Mouse (Mus musculus) urinary bladder, adult 2 months (tissue): Measurements from ENCODE around the gene Auts2. TPM values are rescaled to one million over a fixed set of nuclear protein-coding genes. Genes with fewer than 3 reads are reported as not detected.

Experiments
- DNase-seq: peaks from one replicate; pipeline ENCODE4 v3.0.0; 2022; ENCODE audit warnings: low spot score
- polyA plus RNA-seq: library from polyadenylated mRNA; depleted of rRNA; stranded (reverse); fragments of >200 nt; gene quantifications from 2 replicates; pipeline ENCODE4 v1.2.3, GENCODE M21; 2012

The Auts2 gene
- polyA plus RNA-seq, 1 experiment: 15.1 TPM

DNA sequence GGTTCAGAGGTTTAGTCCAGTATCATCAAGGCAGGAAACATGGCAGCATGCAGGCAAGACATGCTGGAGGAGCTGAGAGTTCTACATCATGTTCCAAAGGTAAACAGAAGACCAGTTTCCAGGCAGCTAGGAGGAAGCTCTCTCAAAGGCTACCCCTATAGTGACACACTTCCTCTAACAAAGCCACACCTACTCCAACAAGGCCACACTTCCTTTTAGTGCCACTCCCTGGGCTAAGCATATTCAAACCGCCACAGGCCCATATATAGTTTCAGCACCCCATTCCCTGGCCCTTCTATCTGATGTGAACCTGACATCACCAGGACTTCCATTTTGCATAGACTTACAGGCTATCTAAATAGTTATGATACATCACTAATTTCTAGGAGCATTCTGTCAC lies 863.6 kb downstream of the Auts2 start:
- DNase-seq: no peak

DNA sequence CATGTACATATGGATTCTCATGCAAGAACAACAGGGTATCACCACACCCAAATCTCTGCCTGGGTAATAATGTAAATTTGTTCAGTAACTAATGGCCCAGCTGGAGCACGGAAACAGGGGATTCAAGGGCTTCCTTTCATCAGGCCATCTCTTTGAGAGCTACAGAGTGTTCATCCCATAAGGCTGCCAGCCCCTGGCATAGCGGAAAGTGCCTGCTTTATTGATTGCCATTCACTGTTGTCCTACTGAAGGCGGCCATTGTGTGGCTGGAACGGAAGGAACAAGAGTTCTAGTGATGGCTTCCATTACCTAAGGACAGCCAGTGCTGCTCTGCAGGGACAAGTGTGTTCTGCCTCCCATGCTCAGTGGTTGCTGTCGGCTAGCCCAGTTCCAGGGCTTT lies 865.6 kb downstream of the Auts2 start:
- no peak for DNase-seq

DNA sequence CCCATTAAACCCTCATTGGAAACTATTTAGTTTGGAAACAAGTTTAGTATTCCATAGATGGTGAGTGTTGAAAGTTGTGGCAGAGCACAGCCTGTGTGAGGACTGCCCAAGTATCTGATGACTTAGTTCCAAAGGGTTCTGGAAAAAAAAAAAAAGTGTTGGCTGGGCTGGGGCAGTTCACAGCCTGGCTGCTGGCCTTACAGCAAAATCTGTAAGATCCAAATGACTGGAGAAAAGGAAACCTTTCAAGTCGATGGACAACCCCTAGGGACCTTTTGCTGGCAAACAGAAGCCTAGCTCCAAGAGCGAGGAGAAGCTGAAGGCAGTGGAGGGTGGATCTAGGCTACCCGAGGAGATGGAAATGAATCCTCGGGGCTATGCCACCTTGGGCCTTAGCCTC lies 869.4 kb downstream of the Auts2 start:
- no peak for DNase-seq

DNA sequence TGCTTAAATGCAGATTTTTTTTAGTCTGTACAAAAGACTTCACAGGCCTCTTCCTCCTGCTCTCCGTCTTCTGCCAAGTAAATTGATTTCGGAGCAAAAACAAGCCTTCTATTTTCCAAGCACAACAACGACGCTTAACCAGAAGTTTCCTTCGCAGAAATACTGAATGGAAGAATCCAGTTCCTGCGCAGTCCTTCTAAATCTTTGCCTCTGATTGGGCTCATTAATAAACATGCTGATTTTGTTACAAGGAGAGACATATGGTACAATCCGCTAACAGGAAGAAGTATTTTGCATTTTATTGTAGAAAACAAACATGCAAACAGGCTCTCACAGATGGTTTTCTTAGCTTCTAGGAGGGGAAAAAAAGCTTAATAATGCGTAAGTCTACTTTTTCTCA lies 878.1 kb downstream of the Auts2 start:
- no peak for DNase-seq

DNA sequence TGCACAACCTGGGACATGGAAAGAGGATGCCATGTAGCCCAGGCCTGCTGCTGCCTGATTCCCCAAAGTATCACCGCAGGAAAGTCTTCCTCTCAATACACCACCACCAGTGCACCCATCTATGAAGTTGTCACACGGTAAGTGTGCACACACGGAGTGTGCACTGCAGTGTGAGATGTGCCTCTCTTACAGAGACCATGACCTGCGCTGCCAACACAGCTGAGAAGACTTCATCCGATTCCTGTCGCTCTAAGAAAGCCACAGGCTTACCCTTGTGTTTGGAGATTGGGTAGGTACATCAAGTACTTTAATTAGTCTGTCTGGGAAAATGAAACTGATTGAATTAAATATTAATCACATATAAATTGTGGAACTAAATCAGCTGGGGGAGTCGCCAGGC lies 878.5 kb downstream of the Auts2 start:
- DNase-seq: no peak

DNA sequence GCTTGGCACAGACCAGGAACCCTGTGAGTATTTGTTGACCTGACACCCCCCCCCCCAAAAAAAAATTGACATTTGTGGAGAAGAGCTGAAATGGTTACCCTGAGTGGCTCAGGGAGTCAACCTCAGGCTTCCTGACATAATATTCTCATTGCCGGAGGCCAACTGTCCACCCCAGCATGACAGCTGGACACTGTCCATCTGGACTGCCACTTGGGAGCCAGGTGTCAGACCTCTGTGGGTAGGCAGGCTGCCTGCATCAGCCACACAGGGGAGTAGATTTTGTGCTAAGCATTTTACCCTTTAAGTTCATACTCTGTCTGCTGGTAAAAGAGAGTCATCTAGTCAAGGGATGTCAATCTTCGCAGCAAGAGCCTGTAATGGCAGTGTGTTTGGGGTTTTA lies 880.5 kb downstream of the Auts2 start:
- no peak for DNase-seq

DNA sequence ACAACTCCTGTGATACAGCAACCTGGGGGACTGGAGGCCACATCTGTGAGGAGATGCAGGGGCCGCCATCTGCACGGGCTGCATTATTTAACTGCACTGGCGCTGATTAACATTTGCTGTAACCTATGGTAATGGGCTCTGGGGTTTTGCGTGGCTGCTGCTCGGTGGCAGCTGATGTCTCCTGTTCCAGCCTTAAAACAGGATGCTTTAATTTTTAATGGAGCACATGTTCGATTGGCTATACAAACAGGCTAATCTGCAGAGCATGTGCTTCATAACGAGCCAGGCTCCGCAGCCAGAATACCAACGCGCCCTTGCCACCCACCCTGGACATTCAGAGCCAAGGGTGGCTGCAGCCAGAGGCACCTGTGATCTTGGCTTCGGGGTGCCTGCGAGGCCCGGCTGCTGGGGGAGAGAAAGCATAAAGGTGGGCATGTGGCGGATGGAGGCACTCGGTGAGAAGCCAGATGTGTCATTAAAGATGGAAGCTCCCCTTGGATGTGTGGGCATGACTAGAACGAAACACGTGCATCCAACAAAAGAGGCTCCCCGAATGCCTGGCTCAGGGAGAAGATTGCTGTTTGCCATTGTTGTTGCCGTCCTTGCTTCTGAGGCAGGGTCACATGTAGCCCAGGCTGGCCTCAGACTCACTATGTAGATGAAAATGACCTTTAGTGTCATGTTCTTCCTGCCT lies 884.2 kb downstream of the Auts2 start:
- DNase-seq: no peak

DNA sequence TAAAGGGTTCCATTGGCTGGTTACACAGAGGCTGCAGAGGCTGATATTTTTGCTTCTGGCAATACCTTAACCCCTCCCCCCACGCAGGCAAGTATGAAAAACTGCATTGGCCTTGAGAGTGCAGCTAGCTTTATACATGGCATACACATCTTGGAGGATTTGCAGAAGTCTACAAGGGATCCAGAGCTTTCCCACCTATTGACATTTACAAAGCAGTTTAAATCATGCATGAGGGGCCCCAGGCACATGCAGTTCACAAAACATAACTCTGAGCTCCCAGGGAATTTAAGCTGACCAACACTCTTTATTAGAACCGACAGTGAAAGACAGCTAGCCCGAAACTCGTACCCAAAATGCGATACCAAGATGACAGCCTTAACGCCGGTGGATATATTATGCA lies 888.9 kb downstream of the Auts2 start:
- no peak for DNase-seq

DNA sequence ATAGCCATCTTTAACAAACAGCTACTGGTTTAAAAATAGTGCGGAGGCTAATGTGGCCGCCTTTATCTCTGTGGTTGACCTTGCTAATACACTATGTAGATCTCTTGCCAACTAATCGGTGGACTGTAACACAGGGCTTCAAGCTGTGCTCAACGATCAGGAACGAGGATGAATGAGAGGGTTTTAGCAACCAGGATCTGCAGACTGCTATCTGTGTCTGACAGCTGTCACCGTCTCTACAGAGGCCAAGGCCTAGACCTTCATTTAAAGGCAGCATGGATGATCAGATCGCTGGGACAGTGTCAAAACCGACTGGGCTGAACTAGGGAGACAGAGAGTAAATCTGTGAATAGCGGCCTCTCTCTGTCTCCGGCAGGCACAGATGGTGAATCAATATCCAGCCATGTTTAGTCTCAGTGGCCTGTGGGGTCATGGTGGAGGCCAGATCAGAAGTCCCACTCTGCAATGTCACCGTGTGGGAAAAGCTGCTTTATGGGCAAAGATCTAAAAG lies 892.7 kb downstream of the Auts2 start:
- DNase-seq: no peak

DNA sequence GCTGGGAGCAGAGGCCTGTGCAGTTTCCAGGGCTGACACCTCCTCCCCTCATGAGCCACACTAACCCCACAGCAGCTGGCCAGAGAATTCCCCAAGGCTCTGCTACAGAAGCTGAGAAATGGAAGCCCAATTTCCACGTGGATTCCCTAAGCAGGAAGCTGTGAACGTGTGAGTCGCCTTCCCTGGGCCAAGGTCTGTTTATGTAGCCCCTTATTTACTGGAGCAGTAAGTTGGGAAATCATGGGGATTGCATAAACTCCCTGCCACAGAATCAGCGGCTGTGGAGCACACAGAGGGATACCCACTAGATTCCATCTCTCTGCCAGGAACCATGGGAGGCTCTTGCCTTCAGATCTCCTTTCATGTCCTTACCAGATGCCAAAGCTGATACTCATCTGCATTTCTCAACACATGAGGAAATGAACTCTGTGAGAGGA lies 895.4 kb downstream of the Auts2 start:
- DNase-seq: no peak

DNA sequence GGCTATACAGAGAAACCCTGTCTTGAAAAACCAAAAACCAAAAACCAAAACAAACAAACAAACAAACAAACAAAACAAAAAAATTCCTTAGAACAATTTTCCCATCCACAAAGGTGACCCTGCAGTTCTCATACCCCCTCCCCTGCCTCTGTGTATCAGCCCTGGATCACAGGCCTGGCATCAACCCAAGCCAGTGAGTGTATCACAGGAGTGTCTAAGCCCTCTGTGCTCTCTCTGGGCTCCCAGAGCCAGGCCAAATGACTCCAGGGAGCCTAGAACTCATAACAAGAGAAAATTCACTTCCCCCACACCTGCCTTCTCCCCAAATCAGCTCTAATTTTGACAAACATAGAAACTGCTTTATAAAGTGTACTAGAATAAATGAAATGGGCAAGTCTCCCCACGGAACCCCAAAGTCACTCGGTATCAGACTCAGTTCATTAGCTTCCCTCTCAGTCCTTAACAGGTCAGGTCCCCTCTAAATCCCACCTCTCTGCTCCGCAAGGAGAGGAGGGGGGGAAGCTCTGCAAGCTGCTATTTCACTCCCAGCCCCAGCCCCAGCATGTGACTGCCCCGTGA lies 896.0 kb downstream of the Auts2 start:
- no peak for DNase-seq

DNA sequence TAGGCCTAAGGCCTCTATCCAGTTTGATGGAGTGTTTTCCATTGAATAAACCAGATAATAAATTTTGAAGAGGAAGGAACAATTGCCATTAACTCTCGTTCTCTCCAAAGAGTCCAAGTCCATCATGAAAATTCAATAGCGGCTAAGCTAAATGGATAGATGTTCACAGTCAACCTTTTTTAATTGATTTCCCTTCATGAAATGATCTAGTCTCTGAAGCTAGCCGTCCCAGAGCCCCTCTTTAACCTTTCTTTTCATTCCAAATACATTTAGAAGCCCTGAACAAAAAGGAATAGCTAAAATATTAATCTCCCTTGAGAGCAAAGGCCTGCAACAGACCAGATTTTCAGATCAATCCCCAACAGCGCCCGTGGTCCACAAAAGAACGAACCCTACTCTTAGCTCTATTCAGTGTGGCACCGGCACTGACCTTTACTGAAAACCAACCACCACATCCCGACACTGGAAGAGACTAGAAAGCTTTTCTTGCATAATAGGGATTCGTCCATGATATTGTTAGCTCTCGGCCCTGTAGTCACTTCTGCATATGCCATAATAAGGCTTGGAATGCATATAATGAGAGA lies 896.9 kb downstream of the Auts2 start:
- no peak for DNase-seq

DNA sequence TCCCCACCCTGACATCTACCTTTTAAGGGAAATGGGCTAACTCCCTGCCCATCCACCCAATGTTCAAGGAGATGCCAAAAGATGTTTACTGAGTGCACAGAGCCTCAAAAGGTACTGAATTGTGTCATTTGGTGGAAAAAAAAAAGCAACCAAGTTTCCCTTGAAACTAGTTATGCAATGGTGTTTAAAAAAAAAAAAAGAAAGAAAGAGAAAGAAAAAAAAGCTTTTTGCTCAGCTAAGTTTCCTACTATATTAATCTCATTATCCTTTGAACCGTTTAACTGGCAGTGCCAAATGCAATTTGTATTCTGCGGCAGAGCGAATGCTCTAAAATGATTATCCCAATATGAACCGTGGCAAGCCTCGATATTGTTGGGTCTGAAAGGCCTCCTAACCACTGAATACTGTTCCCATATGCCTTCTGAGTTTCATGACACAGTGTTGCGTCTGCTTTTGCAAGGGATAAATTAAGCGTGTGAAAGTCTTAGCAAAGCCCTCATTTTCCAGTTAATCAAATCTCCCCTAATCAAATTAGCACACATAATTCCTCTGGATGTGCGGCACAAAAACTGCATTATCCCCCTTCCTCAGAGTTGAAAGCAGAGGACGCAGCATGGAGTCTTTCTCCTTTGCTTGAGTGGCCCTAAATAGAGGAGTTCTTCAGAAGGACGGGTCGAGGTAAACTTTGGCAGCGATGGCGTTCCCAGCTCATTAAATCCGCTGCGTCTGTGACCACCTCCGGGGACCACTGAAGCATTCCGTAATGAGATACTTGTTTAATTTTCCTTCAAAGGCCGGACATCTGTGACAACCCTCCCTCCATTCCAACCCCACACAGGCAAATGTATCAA lies 897.6 kb downstream of the Auts2 start:
- DNase-seq: no peak

DNA sequence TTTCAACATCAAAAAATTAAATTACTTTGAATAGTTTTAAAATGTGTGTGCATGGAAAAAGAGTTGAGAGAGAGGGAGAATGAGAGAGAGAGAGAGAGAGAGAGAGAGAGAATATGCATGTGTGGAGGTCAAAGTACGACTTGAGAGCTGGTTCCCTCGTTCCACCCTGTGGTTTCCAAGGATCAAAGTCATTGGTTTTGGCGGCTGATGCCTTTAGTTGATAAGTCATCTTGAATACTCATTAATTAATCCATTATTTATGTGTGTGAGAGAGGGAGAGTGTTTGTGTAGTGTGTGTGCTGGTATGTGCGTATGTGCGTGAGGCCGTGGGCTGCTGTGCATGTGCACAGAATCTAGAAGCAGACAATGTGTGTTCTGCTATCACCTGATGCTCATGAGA lies 898.8 kb downstream of the Auts2 start:
- no peak for DNase-seq

DNA sequence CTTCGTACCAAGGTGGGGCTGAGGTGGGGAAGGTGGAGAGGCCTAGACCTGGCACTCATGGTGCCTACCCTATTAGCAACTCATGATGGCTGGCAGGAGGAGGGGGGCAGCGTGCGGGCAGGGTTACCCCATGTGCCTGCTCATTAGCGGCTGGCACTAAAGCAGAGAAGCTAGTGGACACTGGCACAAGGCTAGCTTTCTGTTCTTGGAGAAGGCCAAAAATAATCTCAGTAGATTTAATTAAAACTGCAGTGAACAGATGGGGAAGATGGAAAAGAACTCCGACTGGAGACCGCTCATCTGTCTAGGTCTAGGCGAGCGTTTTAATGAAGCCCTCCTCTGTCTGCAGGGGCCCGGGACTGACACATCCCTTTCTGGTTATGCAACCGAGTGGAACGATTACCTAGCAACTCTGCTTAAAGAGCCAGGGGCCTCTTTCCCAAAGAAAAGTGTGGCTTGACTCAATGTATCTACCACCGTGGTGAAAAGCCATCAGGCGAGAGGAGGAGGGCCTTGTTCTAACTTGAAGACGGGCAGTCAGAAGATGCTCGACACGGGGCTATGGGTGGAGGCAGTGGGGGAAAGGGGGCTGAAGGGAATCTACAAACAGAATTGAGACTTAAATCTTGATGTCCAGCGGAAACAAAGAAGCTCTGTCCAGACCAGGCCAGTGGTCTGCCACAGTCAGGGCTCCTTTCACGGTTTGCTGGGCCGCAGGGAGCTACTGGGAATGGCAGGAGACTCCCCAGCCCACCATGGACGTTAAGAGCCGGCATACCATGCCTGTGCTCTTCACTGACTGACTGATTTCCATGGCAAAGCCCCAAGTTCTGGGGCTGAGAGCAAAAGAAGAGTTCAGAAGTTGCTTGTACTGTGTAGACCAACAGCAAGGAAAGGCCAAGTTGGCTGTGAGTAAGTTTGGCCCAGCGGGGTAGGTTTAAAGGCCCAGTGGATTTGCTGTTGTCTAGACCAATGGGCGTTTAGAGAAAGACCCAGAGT lies 899.7 kb downstream of the Auts2 start:
- DNase-seq: no peak

DNA sequence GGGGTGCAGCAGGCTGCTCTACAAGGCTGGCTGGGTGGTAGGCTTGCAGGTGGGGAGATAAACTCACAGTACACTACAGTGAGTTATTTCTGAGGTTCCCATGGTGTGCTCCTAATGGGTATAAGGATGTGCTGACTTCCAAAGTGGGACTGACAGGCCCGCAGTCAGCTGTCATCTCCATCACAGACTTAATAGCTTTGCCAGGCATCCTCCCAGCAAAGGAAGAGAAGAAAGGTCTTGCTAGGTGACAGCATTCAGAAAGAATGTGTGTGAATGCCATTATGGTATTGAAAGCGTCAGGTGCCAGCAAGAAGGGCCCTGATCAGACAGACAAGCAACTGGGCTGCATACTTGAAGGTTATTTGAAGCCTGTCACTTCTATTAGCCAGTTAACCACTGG lies 900.4 kb downstream of the Auts2 start:
- no peak for DNase-seq

DNA sequence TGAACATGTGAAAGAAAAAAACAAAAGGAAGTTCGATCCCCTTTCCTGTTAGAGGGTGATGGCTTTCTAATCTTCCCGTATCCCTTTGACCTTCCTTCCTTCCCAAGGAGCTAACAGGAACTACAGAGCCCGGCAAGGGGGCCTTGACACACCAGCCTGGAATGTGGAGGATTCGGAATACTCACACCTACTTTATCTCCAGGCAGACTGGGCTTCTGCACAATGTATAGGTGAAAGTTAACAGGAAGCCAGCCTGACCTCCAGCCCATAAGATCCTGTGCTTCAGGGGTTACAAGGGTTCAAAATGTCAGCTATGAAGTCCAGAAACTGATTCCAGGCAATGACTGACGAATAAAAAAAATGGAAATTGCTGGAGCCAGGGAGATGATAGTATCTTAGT lies 906.7 kb downstream of the Auts2 start:
- no peak for DNase-seq

DNA sequence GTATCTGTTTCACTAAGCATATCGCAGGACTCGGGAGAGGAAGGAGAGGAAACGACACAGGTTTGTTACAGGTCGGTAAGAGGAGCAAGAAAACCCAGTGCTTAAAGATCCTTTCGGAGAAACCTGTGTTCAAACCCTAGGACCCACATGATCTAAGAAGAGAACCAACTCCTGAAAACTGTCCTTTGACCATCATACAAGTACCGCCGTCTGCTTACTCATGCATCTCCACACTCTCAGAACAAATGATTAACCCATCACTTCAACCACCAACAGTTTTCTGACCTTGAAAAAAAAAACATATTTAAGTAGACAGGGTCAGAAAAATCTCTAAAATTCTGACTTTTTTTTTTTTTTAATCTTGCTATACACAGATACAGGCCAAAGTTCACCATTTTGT lies 908.4 kb downstream of the Auts2 start:
- no peak for DNase-seq

DNA sequence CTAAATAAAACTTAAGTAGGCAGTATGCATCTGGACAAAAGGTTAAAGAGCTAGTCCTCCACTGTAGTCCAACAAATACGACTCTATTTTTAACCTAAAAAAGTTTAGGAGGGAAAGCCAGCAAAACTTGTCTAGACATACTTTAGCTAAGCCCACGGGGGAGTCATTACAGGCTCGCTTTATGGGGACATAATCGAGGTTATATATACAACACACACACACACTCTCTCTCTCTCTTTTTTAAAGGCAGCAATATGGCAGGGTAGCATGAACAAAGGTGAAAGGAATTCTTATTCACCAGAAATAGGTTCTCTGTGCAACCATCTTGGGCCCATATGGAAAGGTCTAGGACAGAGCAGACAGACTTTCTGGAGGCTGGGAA lies 911.2 kb downstream of the Auts2 start:
- no peak for DNase-seq

DNA sequence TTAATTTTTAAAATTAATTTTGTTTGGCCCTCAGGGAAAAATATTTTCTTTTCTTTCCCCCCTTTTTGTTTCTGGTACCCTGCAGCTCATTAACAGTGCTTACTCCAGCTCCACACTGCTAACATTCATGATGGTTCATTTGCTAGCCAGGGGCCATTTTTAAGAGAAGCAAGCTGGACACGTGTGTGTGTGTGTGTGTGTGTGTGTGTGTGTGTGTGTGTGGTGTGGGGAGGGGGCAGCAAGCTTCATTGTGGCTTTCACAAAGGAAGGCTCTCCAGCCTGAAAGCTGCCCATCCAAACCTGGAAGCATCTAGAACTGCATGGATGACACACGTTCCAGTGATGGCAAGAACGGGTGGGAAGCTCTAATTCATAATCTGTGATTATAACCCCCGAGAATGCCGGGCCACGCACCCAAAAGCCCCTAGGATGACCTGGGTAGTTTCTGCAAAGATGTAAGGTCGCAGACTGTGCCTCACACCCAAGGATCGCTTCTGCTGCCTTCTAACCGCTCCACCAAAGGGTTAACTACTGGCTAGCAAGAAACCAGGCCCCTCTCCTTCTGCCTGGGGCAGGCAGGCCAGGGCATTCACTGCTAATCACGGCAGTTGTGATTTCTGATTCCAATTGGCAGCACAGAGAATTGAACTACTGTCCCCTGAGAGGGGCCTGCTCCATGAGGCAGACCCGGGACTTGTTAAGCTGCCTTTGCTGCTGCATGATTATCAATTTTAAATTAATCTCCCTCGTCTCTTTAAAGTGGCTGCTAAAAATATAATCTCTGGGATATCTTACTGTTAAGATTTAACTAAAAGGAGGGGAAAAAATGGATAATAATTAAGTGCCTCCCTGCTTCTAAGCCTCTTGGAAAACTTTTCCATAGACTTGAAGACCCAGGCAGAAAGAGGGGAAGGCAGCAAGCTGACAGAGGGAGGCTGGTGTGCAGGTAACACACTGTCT lies 911.8 kb downstream of the Auts2 start:
- no peak for DNase-seq
